Mouse (Mus musculus): ENCODE results near the gene Nqo2. TPM values are rescaled to one million over a fixed set of nuclear protein-coding genes. Genes with fewer than 3 reads are reported as not detected.
"Not testable (repeated sequence)": the region's sequence is repeated elsewhere in the genome, so short reads cannot be mapped to it uniquely, and the experiment has no call there.

Nqo2 gene
- polyA plus RNA-seq (2015; fragmentation: Nextera tagmentation; extraction: Ambion mirVana): 26.1 and 26.2 TPM in 2 replicates

GRCm38 (mm10) chr13:33964206-33965046, at the start of gene Nqo2:
Nqo2 (plus strand) TSS chr13:33964687.
- Histone ChIP-seq H3K27me3 (no peaks in the 10 kb centered on the region), H3K4me3 (replicated peaks) (peak within 1 kb of the TSS; percentile 62), H3K27ac (peak within 1 kb of the TSS; percentile 98), H3K36me3 (no peaks in the 10 kb centered on the region), H3K4me1 (peaks cover 11% of the 10 kb centered on the region), H3K9ac (peak within 1 kb of the TSS; percentile 63), H3K9me3 (replicated peaks) (no peaks in the 10 kb centered on the region), H3K4me2 (peak within 1 kb of the TSS; percentile 67)
- WGBS: 3% methylated on average over 22 of the region's 22 CpGs
- ATAC-seq (replicated peaks; ENCODE audit: low FRiP score): peak; percentile 94

DNA sequence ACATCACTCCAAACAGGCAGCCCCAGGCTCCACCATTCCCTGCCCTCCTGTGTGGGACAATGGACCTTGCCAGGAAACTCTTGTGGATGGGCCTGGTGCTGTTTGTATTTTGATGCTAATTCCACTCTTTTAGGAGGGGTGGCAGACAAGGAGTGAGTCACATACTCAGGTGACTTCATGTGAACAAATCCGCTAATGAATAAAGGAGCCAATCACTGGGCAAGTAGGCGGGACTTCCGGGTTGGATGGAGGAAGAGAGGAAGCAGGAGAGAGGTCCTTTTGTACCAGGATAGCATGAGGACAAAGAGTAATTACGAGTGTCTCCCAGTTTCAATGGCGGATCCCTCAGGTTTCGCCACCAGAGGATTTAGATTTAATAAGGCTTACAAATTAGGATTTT, 43.4 kb upstream of the Nqo2 start:
- Histone ChIP-seq H3K36me3 (peaks cover 68% of the 10 kb centered on the region), H3K4me1 (no peaks in the 10 kb centered on the region), H3K9ac (no peak overlapping the region), H3K27me3 (no peaks in the 10 kb centered on the region), H3K4me3 (replicated peaks) (no peak overlapping the region), H3K27ac (no peak overlapping the region), H3K4me2 (no peak overlapping the region), H3K9me3 (replicated peaks) (no peaks in the 10 kb centered on the region)
- no peak for ATAC-seq (replicated peaks; ENCODE audit: low FRiP score)
- 88% methylated on average over 6 of the region's 6 CpGs for WGBS

DNA sequence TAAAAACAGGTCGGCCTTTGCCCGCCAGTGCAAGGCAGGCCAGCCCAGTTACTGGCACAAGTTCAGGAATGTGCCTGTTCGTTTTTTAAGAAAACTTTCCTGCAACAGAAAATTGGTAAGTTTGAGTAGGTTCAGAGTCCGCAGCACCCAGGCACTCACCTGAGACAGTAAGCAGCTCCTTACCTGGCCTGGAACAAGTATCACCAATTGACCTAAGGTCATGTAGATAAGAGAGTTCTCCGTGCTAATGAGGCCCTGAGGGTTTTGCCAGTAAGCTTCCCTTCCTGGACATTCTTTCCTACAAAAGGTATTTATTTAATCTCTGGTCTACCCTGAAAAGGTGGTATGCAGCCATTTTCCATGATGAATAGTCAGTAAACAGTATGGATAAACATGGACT, 42.8 kb upstream of the Nqo2 start:
- ATAC-seq (replicated peaks; ENCODE audit: low FRiP score): no peak
- H3K9me3 ChIP-seq (replicated peaks): no peaks in the 10 kb centered on the region

GRCm38 (mm10) chr13:33930281-33930680, 34.2 kb upstream of the Nqo2 start:
- H3K27ac ChIP-seq: no peak overlapping the region
- H3K36me3 ChIP-seq: peaks cover 28% of the 10 kb centered on the region
- WGBS: 77% methylated on average over 2 of the region's 2 CpGs
- H3K4me3 ChIP-seq (replicated peaks): no peak overlapping the region
- H3K4me1 ChIP-seq: peaks cover 9% of the 10 kb centered on the region; the same call in 1 of the 2 replicates
- no peak overlapping the region for H3K4me2 ChIP-seq
- no peaks in the 10 kb centered on the region for H3K9me3 ChIP-seq (replicated peaks)
- H3K9ac ChIP-seq: no peak overlapping the region
- ATAC-seq (replicated peaks; ENCODE audit: low FRiP score): no peak
- no peaks in the 10 kb centered on the region for H3K27me3 ChIP-seq

More for the DNA sequence above, 42.8 kb upstream of the Nqo2 start:
- WGBS: 86% methylated on average over 5 of the region's 5 CpGs
- Histone ChIP-seq H3K27ac (no peak overlapping the region), H3K4me1 (no peaks in the 10 kb centered on the region), H3K36me3 (peaks cover 73% of the 10 kb centered on the region), H3K4me2 (no peak overlapping the region), H3K27me3 (no peaks in the 10 kb centered on the region), H3K9ac (no peak overlapping the region), H3K4me3 (replicated peaks) (no peak overlapping the region)

DNA sequence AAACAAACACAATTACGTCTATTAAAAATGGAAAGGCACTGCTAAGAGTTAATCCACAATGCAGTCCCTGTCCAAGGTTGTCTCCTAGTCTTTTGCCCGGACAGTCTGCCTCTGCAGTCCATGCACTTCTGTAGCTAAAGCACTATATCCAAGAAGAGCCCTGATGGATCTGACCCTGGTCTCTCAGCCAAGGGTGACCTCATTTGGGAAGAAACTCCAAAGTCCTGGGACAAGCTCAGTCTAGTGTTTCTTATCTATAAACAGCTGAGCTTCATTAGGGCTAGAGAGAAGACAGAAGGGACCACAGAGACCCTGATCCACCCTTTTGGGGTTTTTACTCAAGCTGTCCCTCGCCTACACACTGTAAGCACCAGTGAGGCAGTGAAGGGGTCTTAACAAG, 33.6 kb upstream of the Nqo2 start:
- ATAC-seq (replicated peaks; ENCODE audit: low FRiP score): no peak
- Histone ChIP-seq H3K36me3 (peaks cover 25% of the 10 kb centered on the region), H3K9ac (no peak overlapping the region), H3K4me3 (replicated peaks) (no peak overlapping the region), H3K27me3 (no peaks in the 10 kb centered on the region), H3K4me1 (peaks cover 12% of the 10 kb centered on the region; the same call in 1 of the 2 replicates), H3K4me2 (no peak overlapping the region), H3K9me3 (replicated peaks) (no peaks in the 10 kb centered on the region), H3K27ac (no peak overlapping the region)
- WGBS: 80% methylated on average over 3 of the region's 3 CpGs

- no peaks in the 10 kb centered on the region for H3K9me3 ChIP-seq (replicated peaks)
- H3K27me3 ChIP-seq: no peaks in the 10 kb centered on the region
- H3K4me1 ChIP-seq: peaks cover 17% of the 10 kb centered on the region; the same call in 1 of the 2 replicates
- H3K36me3 ChIP-seq: peaks cover 7% of the 10 kb centered on the region
- ATAC-seq (replicated peaks; ENCODE audit: low FRiP score): peak; percentile 59; the same call in 1 of the 2 replicates
- H3K4me2 ChIP-seq: peak overlapping the region; percentile 90
- peak overlapping the region; percentile 71 for H3K4me3 ChIP-seq (replicated peaks)
- 37% methylated on average over 6 of the region's 6 CpGs for WGBS
- peak overlapping the region; percentile 61; the same call in 1 of the 2 replicates for H3K9ac ChIP-seq
- H3K27ac ChIP-seq: peak overlapping the region; percentile 83
Observed at GRCm38 (mm10) chr13:33934743-33935142, 29.7 kb upstream of the Nqo2 start.

GRCm38 (mm10) chr13:33935465-33936181, 28.9 kb upstream of the Nqo2 start:
- Histone ChIP-seq H3K27me3 (no peaks in the 10 kb centered on the region), H3K9me3 (replicated peaks) (no peaks in the 10 kb centered on the region), H3K4me3 (replicated peaks) (peak overlapping the region; percentile 71), H3K36me3 (no peaks in the 10 kb centered on the region), H3K4me2 (peak overlapping the region; percentile 90), H3K27ac (peak overlapping the region; percentile 83), H3K9ac (peak overlapping the region; percentile 61), H3K4me1 (peaks cover 17% of the 10 kb centered on the region; the same call in 1 of the 2 replicates)
- peak; percentile 95 for ATAC-seq (replicated peaks; ENCODE audit: low FRiP score)
- WGBS: under 1% methylated on average over 43 of the region's 44 CpGs

- H3K4me1 ChIP-seq: peaks cover 17% of the 10 kb centered on the region; the same call in 1 of the 2 replicates
- no peaks in the 10 kb centered on the region for H3K9me3 ChIP-seq (replicated peaks)
- 81% methylated on average over 5 of the region's 5 CpGs for WGBS
- H3K4me3 ChIP-seq (replicated peaks): no peak overlapping the region
- H3K27me3 ChIP-seq: no peaks in the 10 kb centered on the region
- H3K9ac ChIP-seq: no peak overlapping the region
- no peak overlapping the region for H3K27ac ChIP-seq
- no peaks in the 10 kb centered on the region for H3K36me3 ChIP-seq
- no peak for ATAC-seq (replicated peaks; ENCODE audit: low FRiP score)
- H3K4me2 ChIP-seq: no peak overlapping the region
Observed at GRCm38 (mm10) chr13:33937151-33937550, 27.3 kb upstream of the Nqo2 start.

DNA sequence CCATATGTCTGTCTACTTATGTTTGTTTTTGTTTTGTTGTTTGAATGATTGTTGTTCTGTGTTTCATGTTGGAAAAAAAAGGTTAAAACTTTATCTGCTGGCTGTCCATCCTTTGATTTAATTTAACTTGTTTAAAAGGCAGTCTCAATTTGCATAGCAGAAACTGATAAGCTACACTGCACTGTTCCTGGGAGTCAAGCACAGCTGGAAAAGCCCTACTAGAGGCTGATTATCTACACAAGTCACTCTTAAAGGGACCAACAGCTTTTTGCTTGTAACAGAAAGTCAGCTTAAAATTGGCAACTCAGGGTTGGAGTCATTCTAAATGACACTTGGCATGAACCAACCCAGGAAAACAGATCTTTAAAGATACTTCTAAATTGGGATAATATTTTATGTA, 26.9 kb upstream of the Nqo2 start:
- ATAC-seq (replicated peaks; ENCODE audit: low FRiP score); H3K9me3 ChIP-seq (replicated peaks); H3K27ac ChIP-seq; H3K9ac ChIP-seq; H3K4me2 ChIP-seq; H3K36me3 ChIP-seq; H3K4me3 ChIP-seq (replicated peaks); H3K27me3 ChIP-seq: not testable (repeated sequence)
- peaks cover 17% of the 10 kb centered on the region; the same call in 1 of the 2 replicates for H3K4me1 ChIP-seq

DNA sequence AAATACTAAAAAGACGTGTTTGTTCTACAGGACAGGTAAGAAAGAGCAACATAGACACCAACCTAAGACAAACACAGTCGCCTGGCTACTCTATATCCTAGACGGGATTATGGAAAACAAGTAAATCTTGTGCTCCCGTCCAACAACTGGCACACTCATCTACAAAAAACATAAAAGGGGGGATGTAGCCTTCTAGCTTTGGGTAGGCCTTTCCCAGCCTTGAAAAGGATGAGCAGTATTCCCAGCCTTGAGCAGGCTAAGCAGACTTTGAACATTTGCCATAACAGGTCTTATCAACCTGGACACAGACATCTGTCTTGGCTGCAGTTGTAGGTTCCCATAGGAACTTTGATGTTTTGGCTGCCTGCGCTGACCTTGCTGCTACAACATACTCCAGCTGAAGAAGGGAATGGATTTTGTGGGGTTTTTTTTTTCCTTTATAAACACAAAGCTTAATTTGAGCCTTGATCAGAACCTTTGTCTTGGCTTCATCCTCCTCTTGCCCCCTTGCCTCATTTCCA, 23.1 kb upstream of the Nqo2 start:
- H3K4me2 ChIP-seq: no peak overlapping the region
- H3K27ac ChIP-seq: no peak overlapping the region
- no peak overlapping the region for H3K4me3 ChIP-seq (replicated peaks)
- H3K36me3 ChIP-seq: no peaks in the 10 kb centered on the region
- peaks cover under 1% of the 10 kb centered on the region; the same call in 1 of the 2 replicates for H3K4me1 ChIP-seq
- no peak for ATAC-seq (replicated peaks; ENCODE audit: low FRiP score)
- 86% methylated on average over 5 of the region's 5 CpGs for WGBS
- no peaks in the 10 kb centered on the region for H3K9me3 ChIP-seq (replicated peaks)
- no peaks in the 10 kb centered on the region for H3K27me3 ChIP-seq
- H3K9ac ChIP-seq: no peak overlapping the region

GRCm38 (mm10) chr13:33942212-33942779, 22.2 kb upstream of the Nqo2 start:
- no peaks in the 10 kb centered on the region for H3K27me3 ChIP-seq
- WGBS: 38% methylated on average over 4 of the region's 4 CpGs
- ATAC-seq (replicated peaks; ENCODE audit: low FRiP score): no peak

More at GRCm38 (mm10) chr13:33942212-33942779, 22.2 kb upstream of the Nqo2 start:
- Histone ChIP-seq H3K9ac (no peak overlapping the region), H3K36me3 (no peaks in the 10 kb centered on the region), H3K4me2 (no peak overlapping the region), H3K4me1 (no peaks in the 10 kb centered on the region), H3K4me3 (replicated peaks) (no peak overlapping the region), H3K9me3 (replicated peaks) (no peaks in the 10 kb centered on the region), H3K27ac (no peak overlapping the region)

Measured in kidney, embryonic 15.5 days (tissue).